In the genomic region with DNA sequence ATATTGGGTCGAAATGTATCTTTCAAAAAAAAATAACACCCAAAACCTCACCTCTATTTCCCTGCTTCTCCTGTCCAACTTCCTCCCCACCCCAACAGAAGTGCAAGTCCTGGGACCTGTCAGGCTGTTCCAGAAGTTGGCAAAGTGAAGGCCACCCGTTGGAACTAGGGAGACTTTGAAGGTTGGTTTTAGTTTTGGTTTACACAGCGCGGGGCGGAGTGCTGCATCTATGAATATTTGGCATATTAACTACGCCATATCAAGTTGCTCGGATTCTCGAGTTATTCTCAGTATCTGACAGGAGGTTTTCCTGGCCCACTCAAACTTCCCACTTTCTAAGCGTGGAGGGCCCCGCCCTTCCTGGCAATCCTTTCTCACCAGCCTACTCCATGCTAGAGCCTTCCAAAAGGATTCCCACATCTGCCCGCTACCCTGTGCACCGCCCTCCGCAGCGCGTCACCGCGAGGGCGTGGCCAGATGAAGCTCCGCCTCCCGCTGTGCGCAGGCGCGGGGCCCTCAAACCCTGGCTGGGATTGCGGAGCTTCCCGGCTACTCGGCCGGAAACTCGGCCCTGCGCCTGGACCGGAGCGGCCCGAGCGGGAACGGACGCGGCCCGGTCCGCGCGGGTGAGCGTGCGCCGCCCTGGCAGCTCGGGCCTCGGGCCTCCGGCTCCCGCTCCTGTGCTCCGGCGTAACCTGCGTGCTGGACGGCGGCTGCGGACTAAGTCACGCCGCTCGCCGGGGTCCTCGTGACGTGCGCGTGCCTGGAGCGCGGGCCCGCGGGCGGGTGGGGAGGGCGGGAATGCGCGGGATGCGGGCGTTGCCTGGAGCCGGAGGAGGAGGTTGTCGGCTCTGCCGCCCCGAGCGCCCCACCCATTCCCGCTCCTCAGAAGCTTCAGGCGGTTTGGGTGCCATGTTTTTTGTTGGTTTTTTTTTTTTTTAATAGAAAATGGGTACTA, we compare ENCODE assay signal across 7 mouse cellular contexts. TPM values are rescaled to one million over a fixed set of nuclear protein-coding genes. Genes with fewer than 3 reads are reported as not detected.
DNase-seq lines count a peak whose midpoint lies in the region; ATAC-seq and TF ChIP-seq lines count a peak whose summit lies in the region.

Gene Ddx59, plus strand, starts transcription at position 474 of the 958 bp plus-strand sequence.

- TF ChIP-seq POLR2A in heart, adult 2 months (IDR thresholded peaks at IDR 0.05; ENCODE audit: insufficient read depth, low read depth, low read length) = peak; percentile 71

- no peaks in the 10 kb centered on the region for H3K9me3 ChIP-seq in embryonic facial prominence, embryonic 12.5 days
- H3K9me3 ChIP-seq in limb, embryonic 13.5 days = no peaks in the 10 kb centered on the region
- H3K9me3 ChIP-seq in midbrain, embryonic 16.5 days (replicated peaks; ENCODE audit: control insufficient read depth, low read length, poor library complexity, severe bottlenecking) = no peaks in the 10 kb centered on the region

- peaks cover 10% of the 10 kb centered on the region; the same call in 1 of the 2 replicates for H3K36me3 ChIP-seq in embryonic facial prominence, embryonic 12.5 days
- no peaks in the 10 kb centered on the region for H3K36me3 ChIP-seq in heart, adult 2 months (ENCODE audit: control insufficient read depth, insufficient read depth, low read length)
- H3K36me3 ChIP-seq in limb, embryonic 13.5 days = peaks cover 11% of the 10 kb centered on the region
- no peaks in the 10 kb centered on the region for H3K36me3 ChIP-seq in midbrain, embryonic 16.5 days (ENCODE audit: control insufficient read depth, insufficient read depth, low read length)

- 3% methylated on average over 78 of the region's 78 CpGs for WGBS in embryonic facial prominence, embryonic 12.5 days
- WGBS in heart, adult 2 months = 1% methylated on average over 78 of the region's 78 CpGs
- 3% methylated on average over 71 of the region's 78 CpGs for WGBS in limb, embryonic 13.5 days
- WGBS in midbrain, embryonic 16.5 days = 3% methylated on average over 78 of the region's 78 CpGs

- intact Hi-C loops in heart, adult 2 months (cut with DNase I) = loop anchor here (1.0 to 2.0 kb wide), 2 partner anchors 34 to 69 kb away; partner anchors contain the start of gene Camsap2

- DNase-seq in adrenal gland, postnatal 25 days = peak; percentile 99
- peak; percentile 99 to 100 for DNase-seq in heart, adult 2 months
- DNase-seq in kidney, adult 8-10 months = peak; percentile 98 to 99
- DNase-seq in spleen, postnatal 10 days (ENCODE audit: low spot score in 2 of 2) = peak; percentile 97 to 100

- H3K4me2 ChIP-seq in embryonic facial prominence, embryonic 12.5 days (replicated peaks) = peak within 1 kb of the TSS; percentile 46
- H3K4me2 ChIP-seq in limb, embryonic 13.5 days (replicated peaks) = peak within 1 kb of the TSS; percentile 61
- peak within 1 kb of the TSS; percentile 54 for H3K4me2 ChIP-seq in midbrain, embryonic 16.5 days (ENCODE audit: low read length)

- TF ChIP-seq EP300 in heart, adult 2 months (IDR thresholded peaks at IDR 0.05; ENCODE audit: insufficient read depth, low read depth, low read length) = 0 out of 2 replicates have a peak, but pooled peaks have one; percentile 51

- H3K27me3 ChIP-seq in embryonic facial prominence, embryonic 12.5 days = no peaks in the 10 kb centered on the region
- H3K27me3 ChIP-seq in heart, adult 2 months (ENCODE audit: control insufficient read depth, insufficient read depth, low read length) = no peaks in the 10 kb centered on the region
- no peaks in the 10 kb centered on the region for H3K27me3 ChIP-seq in limb, embryonic 13.5 days
- H3K27me3 ChIP-seq in midbrain, embryonic 16.5 days (ENCODE audit: control insufficient read depth, insufficient read depth, low read depth, low read length) = no peaks in the 10 kb centered on the region

- peak within 1 kb of the TSS; percentile 97 for H3K27ac ChIP-seq in embryonic facial prominence, embryonic 12.5 days
- peak within 1 kb of the TSS; percentile 100 for H3K27ac ChIP-seq in heart, adult 2 months
- H3K27ac ChIP-seq in limb, embryonic 13.5 days = peak within 1 kb of the TSS; percentile 98
- H3K27ac ChIP-seq in midbrain, embryonic 16.5 days (ENCODE audit: low read length) = peak within 1 kb of the TSS; percentile 97

- peak within 1 kb of the TSS; percentile 64 for H3K4me3 ChIP-seq in embryonic facial prominence, embryonic 12.5 days
- H3K4me3 ChIP-seq in heart, adult 2 months = peak within 1 kb of the TSS; percentile 77
- peak within 1 kb of the TSS; percentile 71 for H3K4me3 ChIP-seq in limb, embryonic 13.5 days
- peak within 1 kb of the TSS; percentile 74 for H3K4me3 ChIP-seq in midbrain, embryonic 16.5 days (ENCODE audit: low read depth, low read length)

- TF ChIP-seq CTCF in heart, adult 2 months (IDR thresholded peaks at IDR 0.05) = no peak

- ATAC-seq in embryonic facial prominence, embryonic 12.5 days (ENCODE audit: insufficient number of reproducible peaks, insufficient read depth, low FRiP score, low TSS enrichment) = peak; percentile 98
- ATAC-seq in limb, embryonic 13.5 days (ENCODE audit: low FRiP score, low read depth) = peak; percentile 99
- ATAC-seq in midbrain, embryonic 16.5 days = peak; percentile 99

- H3K4me1 ChIP-seq in embryonic facial prominence, embryonic 12.5 days = peaks cover 10% of the 10 kb centered on the region; the same call in 1 of the 2 replicates
- no peaks in the 10 kb centered on the region; the same call in 1 of the 2 replicates for H3K4me1 ChIP-seq in heart, adult 2 months (ENCODE audit: control insufficient read depth, insufficient read depth, low read length)
- peaks cover 15% of the 10 kb centered on the region for H3K4me1 ChIP-seq in limb, embryonic 13.5 days
- no peaks in the 10 kb centered on the region for H3K4me1 ChIP-seq in midbrain, embryonic 16.5 days (ENCODE audit: control insufficient read depth, insufficient read depth, low read length)

- no peaks in the 10 kb centered on the region for H3K79me2 ChIP-seq in heart, adult 2 months (replicated peaks; ENCODE audit: control insufficient read depth, insufficient read depth, low read length)

- peak within 1 kb of the TSS; percentile 80 for H3K9ac ChIP-seq in embryonic facial prominence, embryonic 12.5 days
- H3K9ac ChIP-seq in heart, adult 2 months (ENCODE audit: low read depth, low read length) = peak within 1 kb of the TSS; percentile 96
- peak within 1 kb of the TSS; percentile 87 for H3K9ac ChIP-seq in limb, embryonic 13.5 days
- H3K9ac ChIP-seq in midbrain, embryonic 16.5 days (ENCODE audit: low read depth, low read length) = peak within 1 kb of the TSS; percentile 87

RNA-seq across cellular contexts. Expression of gene Ddx59, which starts in this region (rescaled TPM):
- total RNA-seq in adrenal gland, postnatal 25 days (2021) = 10.4 and 15.7 TPM in 2 replicates
- polyA plus RNA-seq in embryonic facial prominence, embryonic 12.5 days (2016; fragmentation: Nextera tagmentation; extraction: Ambion mirVana) = 20.9 and 21.1 TPM in 2 replicates
- total RNA-seq in heart, adult 2 months (2021) = 10 to 100 TPM; 11.8 to 14.1 TPM
- polyA plus RNA-seq in heart, adult 2 months (2012; rRNA removed) = 4.2 and 7.0 TPM in 2 replicates
- 20.1 and 20.2 TPM in 2 replicates for polyA plus RNA-seq in limb, embryonic 13.5 days (2015; fragmentation: Nextera tagmentation; extraction: Ambion mirVana)
- polyA plus RNA-seq in midbrain, embryonic 16.5 days (2015; fragmentation: Nextera tagmentation; extraction: Ambion mirVana) = 14.5 and 16.0 TPM in 2 replicates

Comparison
In these comparisons a context has a peak if more than half of its experiments do, and no peak if none do; other contexts are left out.
1. Peak in every context shown above with its lines: DNase-seq, ATAC-seq, H3K4me3 ChIP-seq and H3K27ac ChIP-seq.